Mouse (Mus musculus) intestine, postnatal 0 days (tissue): ENCODE data around the gene Gm21885. TPM values are rescaled to one million over a fixed set of nuclear protein-coding genes. Genes with fewer than 3 reads are reported as not detected.
"Not testable (repeated sequence)": the region's sequence is repeated elsewhere in the genome, so short reads cannot be mapped to it uniquely, and the experiment has no call there.

ENCODE experiments used
- ATAC-seq: fragments of 200-750 bp; cut with Nextera tagmentation; 2 replicates; pipeline ENCODE4 v1.8.0; 2017; ENCODE audit warnings: mild to moderate bottlenecking, moderate TSS enrichment, moderate library complexity
- H3K27ac ChIP-seq: fragments of 300-500 bp; sonication (generic); 2 replicates; pipeline ENCODE4 v1.5.1; 2014; ENCODE audit warnings: mild to moderate bottlenecking, low read depth, low read length, moderate library complexity
- H3K27me3 ChIP-seq: fragments of 300-500 bp; sonication (generic); replicated peaks from 2 replicates; pipeline ENCODE4 v1.6.1; 2014; ENCODE audit warnings: low read length, mixed read lengths; ENCODE audit not compliant: control insufficient read depth, insufficient read depth
- H3K36me3 ChIP-seq: fragments of 300-500 bp; sonication (generic); 2 replicates; pipeline ENCODE4 v1.6.1; 2014; ENCODE audit warnings: mild to moderate bottlenecking, moderate library complexity; ENCODE audit not compliant: control insufficient read depth, insufficient read depth
- H3K4me1 ChIP-seq: fragments of 300-500 bp; sonication (generic); replicated peaks from 2 replicates; pipeline ENCODE4 v1.6.1; 2014; ENCODE audit warnings: antibody characterized with exemption, low read length, mixed read lengths; ENCODE audit not compliant: control insufficient read depth, insufficient read depth
- H3K4me2 ChIP-seq: fragments of 300-500 bp; sonication (generic); replicated peaks from 2 replicates; pipeline ENCODE4 v1.6.1; 2014; ENCODE audit warnings: low read depth, mild to moderate bottlenecking, moderate library complexity
- H3K4me3 ChIP-seq: fragments of 300-500 bp; sonication (generic); 2 replicates; pipeline ENCODE4 v1.5.1; 2014; ENCODE audit warnings: low read depth, low read length
- H3K9ac ChIP-seq: fragments of 300-500 bp; sonication (generic); 2 replicates; pipeline ENCODE4 v1.6.1; 2014; ENCODE audit warnings: mild to moderate bottlenecking, low read depth, low read length
- H3K9me3 ChIP-seq: fragments of 300-500 bp; sonication (generic); 2 replicates; pipeline ENCODE4 v1.6.1; 2016; ENCODE audit warnings: mixed run types; ENCODE audit not compliant: control insufficient read depth
- CTCF ChIP-seq: sonication (generic); IDR thresholded peaks from 2 replicates; pipeline ENCODE4 v1.5.1; 2016; ENCODE audit warnings: low read depth, mild to moderate bottlenecking, control low read depth, antibody characterized with exemption, moderate library complexity
- WGBS: fragments of 180-500 bp; shearing (Covaris S2); extraction: QIAGEN DNeasy Blood & Tissue Kit; methylation state at CpG from one replicate; pipeline ENCODE4 v1.1.7; 2014; 5-methylcytosine and 5-hydroxymethylcytosine counted together
- polyA plus RNA-seq: library from polyadenylated mRNA; unstranded; fragments of >200 nt; fragmentation: Nextera tagmentation; extraction: Ambion mirVana; gene quantifications from 2 replicates; pipeline ENCODE4 v1.2.1, GENCODE M21; 2015

The Gm21885 gene
- polyA plus RNA-seq, 1 experiment from 2014 or later, result 92.5 TPM

GRCm38 (mm10) chr11:94265134-94265785 is 16.4 kb upstream of the Gm21885 start:
- H3K4me2 ChIP-seq, result peak overlapping the region; percentile 62
- 7% methylated on average over 18 of the region's 18 CpGs for WGBS
- no peaks in the 10 kb centered on the region for H3K9me3 ChIP-seq
- H3K27me3 ChIP-seq, result no peaks in the 10 kb centered on the region
- H3K36me3 ChIP-seq, result no peaks in the 10 kb centered on the region
- H3K4me1 ChIP-seq, result 0 out of 2 replicates have a peak, but pooled peaks cover 3% of the 10 kb centered on the region
- H3K9ac ChIP-seq, result 0 out of 2 replicates have a peak overlapping the region, but pooled peaks have one; percentile 1
- peak; percentile 66 for TF ChIP-seq CTCF
- peak; percentile 31; the same call in 1 of the 2 replicates for ATAC-seq
- peak overlapping the region; percentile 20 for H3K4me3 ChIP-seq
- H3K27ac ChIP-seq, result no peak overlapping the region

- not testable (repeated sequence) for H3K9ac ChIP-seq, H3K4me3 ChIP-seq, H3K27ac ChIP-seq, ATAC-seq, H3K36me3 ChIP-seq, H3K9me3 ChIP-seq, H3K4me1 ChIP-seq, H3K27me3 ChIP-seq, H3K4me2 ChIP-seq
- WGBS, result 67% methylated on average over 3 of the region's 3 CpGs
Measured at GRCm38 (mm10) chr11:94266155-94266554, 15.5 kb upstream of the Gm21885 start.

GRCm38 (mm10) chr11:94268761-94269160 is 12.9 kb upstream of the Gm21885 start:
- H3K27ac ChIP-seq, result no peak overlapping the region
- TF ChIP-seq CTCF, result no peak
- no peak for ATAC-seq
- no peaks in the 10 kb centered on the region for H3K36me3 ChIP-seq
- H3K27me3 ChIP-seq, result no peaks in the 10 kb centered on the region
- H3K4me2 ChIP-seq, result no peak overlapping the region
- no peak overlapping the region for H3K4me3 ChIP-seq
- H3K9me3 ChIP-seq, result no peaks in the 10 kb centered on the region
- no peak overlapping the region for H3K9ac ChIP-seq
- 0 out of 2 replicates have a peak, but pooled peaks cover 3% of the 10 kb centered on the region for H3K4me1 ChIP-seq

GRCm38 (mm10) chr11:94269906-94270305 is 11.8 kb upstream of the Gm21885 start:
- WGBS, result 85% methylated on average over 7 of the region's 7 CpGs

GRCm38 (mm10) chr11:94271015-94271414 is 10.7 kb upstream of the Gm21885 start:
- no peak overlapping the region for H3K4me3 ChIP-seq
- WGBS, result 93% methylated on average over 2 of the region's 2 CpGs

More at GRCm38 (mm10) chr11:94269906-94270305, 11.8 kb upstream of the Gm21885 start:
- no peaks in the 10 kb centered on the region for H3K9me3 ChIP-seq
- 0 out of 2 replicates have a peak, but pooled peaks cover 3% of the 10 kb centered on the region for H3K4me1 ChIP-seq
- H3K9ac ChIP-seq, result no peak overlapping the region
- no peak overlapping the region for H3K4me2 ChIP-seq
- H3K4me3 ChIP-seq, result no peak overlapping the region
- H3K36me3 ChIP-seq, result no peaks in the 10 kb centered on the region
- no peak for ATAC-seq
- H3K27ac ChIP-seq, result no peak overlapping the region
- TF ChIP-seq CTCF, result no peak
- H3K27me3 ChIP-seq, result no peaks in the 10 kb centered on the region

GRCm38 (mm10) chr11:94272960-94273927 is 8.4 kb upstream of the Gm21885 start:
- TF ChIP-seq CTCF, result no peak
- no peak overlapping the region for H3K4me3 ChIP-seq
- no peaks in the 10 kb centered on the region for H3K27me3 ChIP-seq
- no peak overlapping the region for H3K9ac ChIP-seq
- H3K27ac ChIP-seq, result peak overlapping the region; percentile 94
- 0 out of 2 replicates have a peak, but pooled peaks cover 7% of the 10 kb centered on the region for H3K4me1 ChIP-seq
- no peaks in the 10 kb centered on the region for H3K9me3 ChIP-seq
- no peaks in the 10 kb centered on the region for H3K36me3 ChIP-seq
- ATAC-seq, result peak; percentile 64
- WGBS, result 67% methylated on average over 21 of the region's 21 CpGs
- H3K4me2 ChIP-seq, result no peak overlapping the region

More at GRCm38 (mm10) chr11:94271015-94271414, 10.7 kb upstream of the Gm21885 start:
- H3K27me3 ChIP-seq, result no peaks in the 10 kb centered on the region
- 0 out of 2 replicates have a peak, but pooled peaks cover 3% of the 10 kb centered on the region for H3K4me1 ChIP-seq
- no peak for TF ChIP-seq CTCF
- H3K9me3 ChIP-seq, result no peaks in the 10 kb centered on the region
- no peak overlapping the region for H3K4me2 ChIP-seq
- ATAC-seq, result no peak
- H3K27ac ChIP-seq, result no peak overlapping the region
- no peaks in the 10 kb centered on the region for H3K36me3 ChIP-seq
- no peak overlapping the region for H3K9ac ChIP-seq
